Mouse (Mus musculus): ENCODE results near the gene Tsc2. TPM values are rescaled to one million over a fixed set of nuclear protein-coding genes. Genes with fewer than 3 reads are reported as not detected.

Gene Tsc2
- total and polyA plus RNA-seq, 3 experiments: 9.1 to 69.8 (median 35.2) TPM

DNA sequence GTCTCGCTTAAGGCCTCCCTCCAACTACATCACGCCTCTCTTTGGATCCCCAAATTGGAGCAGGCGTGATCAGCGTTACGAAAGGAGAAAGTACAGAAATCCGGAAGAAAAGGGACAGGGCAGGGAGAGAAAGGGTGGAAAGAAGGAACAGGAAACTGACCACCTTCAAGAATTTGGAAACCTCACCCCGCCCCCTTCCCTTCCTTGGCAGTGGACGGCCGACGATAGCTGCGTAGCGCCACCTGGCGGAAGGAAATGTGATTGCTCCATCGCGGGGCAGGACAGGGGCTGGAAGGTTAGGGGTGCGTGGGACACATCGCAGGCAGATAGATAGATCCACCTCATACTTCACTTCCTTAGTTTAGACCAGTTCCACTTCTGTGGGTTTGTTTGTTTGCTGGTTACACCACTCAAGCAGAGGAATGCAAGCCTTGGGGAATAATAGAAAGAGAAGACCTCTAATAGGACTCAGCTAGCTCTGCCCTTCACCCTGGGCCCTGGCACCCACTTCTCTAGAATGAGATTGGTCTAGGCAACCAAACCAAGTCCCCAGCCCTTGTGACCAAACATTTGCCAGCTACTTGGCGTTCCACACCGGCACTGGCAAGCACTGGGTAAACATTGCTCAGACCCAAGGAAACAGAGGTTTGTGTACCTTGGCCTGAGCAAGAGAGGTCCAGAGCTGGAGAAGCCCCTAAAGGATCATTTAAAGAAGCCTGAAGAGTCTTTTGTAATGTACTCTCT, 21.7 kb upstream of the Tsc2 start:
- peak; percentile 87 for DNase-seq (ENCODE audit: extremely low read depth)
- dilution Hi-C loops (cut with MboI; ENCODE audit: extremely low pct_ligation_motif_present, extremely low pct_unique_long_range_greater_than_20kb, low sequenced_read_pairs) (no loop called here), in situ Hi-C loops (cut with MboI; ENCODE audit: low pct_ligation_motif_present, low pct_unique_long_range_greater_than_20kb, low sequenced_read_pairs) (loop anchor here (5.0 kb wide), 1 partner anchor 57 kb away; no protein-coding TSS in a partner anchor)
- H3K9me3 ChIP-seq (replicated peaks; ENCODE audit: low read length): no peaks in the 10 kb centered on the region
- TF ChIP-seq GABPA (IDR thresholded peaks at IDR 0.05; ENCODE audit: insufficient replicate concordance, low read depth, low read length): no peak
- TF ChIP-seq POLR2AphosphoS2 (IDR thresholded peaks at IDR 0.05; ENCODE audit: low read depth, low read length): no peak
- TF ChIP-seq UBTF (IDR thresholded peaks at IDR 0.05; ENCODE audit: low read depth, low read length): no peak
- peak; percentile 40; the same call in 1 of the 2 replicates for TF ChIP-seq NRF1 (IDR thresholded peaks at IDR 0.05; ENCODE audit: low read depth, low read length)
- TF ChIP-seq CHD1 (IDR thresholded peaks at IDR 0.05; ENCODE audit: low read depth, low read length): no peak
- TF ChIP-seq NELFE (IDR thresholded peaks at IDR 0.05; ENCODE audit: low read depth, low read length): peak; percentile 64; the same call in 1 of the 2 replicates
- no peak for TF ChIP-seq MAX (IDR thresholded peaks at IDR 0.05; ENCODE audit: low read length)
- peak; percentile 46; the same call in 1 of the 2 replicates for TF ChIP-seq IRF4 (IDR thresholded peaks at IDR 0.05; ENCODE audit: low read depth, low read length)
- peak; percentile 53 to 95; a peak in 3 of 4 replicates for TF ChIP-seq CTCF (conservative IDR thresholded peaks at IDR 0.05 in 1 of 2, IDR thresholded peaks at IDR 0.05 in 1 of 2; ENCODE audit: low read depth in 2 of 2, low read length in 2 of 2)
- no peak for TF ChIP-seq TBP (conservative IDR thresholded peaks at IDR 0.05; ENCODE audit: low read depth, low read length)
- TF ChIP-seq POLR2A (IDR thresholded peaks at IDR 0.05; ENCODE audit: low read depth, low read length): 0 out of 2 replicates have a peak, but pooled peaks have one; percentile 24
- peak; percentile 84 for TF ChIP-seq RAD21 (IDR thresholded peaks at IDR 0.05; ENCODE audit: low read depth, low read length)
- TF ChIP-seq ZC3H11A (IDR thresholded peaks at IDR 0.05; ENCODE audit: low read depth, low read length): peak; percentile 14
- no peak for TF ChIP-seq ETS1 (conservative IDR thresholded peaks at IDR 0.05; ENCODE audit: low read depth, low read length)
- TF ChIP-seq SMC3 (IDR thresholded peaks at IDR 0.05; ENCODE audit: low read depth, low read length): peak; percentile 91
- TF ChIP-seq HCFC1 (IDR thresholded peaks at IDR 0.05; ENCODE audit: low read depth, low read length): peak; percentile 33
- TF ChIP-seq BHLHE40 (IDR thresholded peaks at IDR 0.05; ENCODE audit: low read depth, low read length): no peak
- peak; percentile 59 for TF ChIP-seq MEF2A (IDR thresholded peaks at IDR 0.05; ENCODE audit: borderline replicate concordance, low read depth, low read length)
- no peak for TF ChIP-seq JUN (IDR thresholded peaks at IDR 0.05; ENCODE audit: insufficient read depth, low read depth, low read length)
- TF ChIP-seq CHD2 (IDR thresholded peaks at IDR 0.05; ENCODE audit: low read length): peak; percentile 58; the same call in 1 of the 2 replicates
- TF ChIP-seq ZKSCAN1 (IDR thresholded peaks at IDR 0.05; ENCODE audit: borderline replicate concordance, low read depth, low read length): no peak
- no peak for TF ChIP-seq MXI1 (IDR thresholded peaks at IDR 0.05; ENCODE audit: low read depth, low read length)
- TF ChIP-seq MYC (IDR thresholded peaks at IDR 0.05; ENCODE audit: low read depth, low read length): peak; percentile 51; the same call in 1 of the 2 replicates
- no peak for TF ChIP-seq PAX5 (IDR thresholded peaks at IDR 0.05; ENCODE audit: low read length)
- peak; percentile 54; the same call in 1 of the 2 replicates for TF ChIP-seq TCF12 (IDR thresholded peaks at IDR 0.05; ENCODE audit: low read depth, low read length)
- peak; percentile 67 for TF ChIP-seq ELF1 (IDR thresholded peaks at IDR 0.05; ENCODE audit: low read depth, low read length)
- TF ChIP-seq MAZ (IDR thresholded peaks at IDR 0.05; ENCODE audit: low read depth, low read length): peak; percentile 87
- H3K79me2 ChIP-seq (replicated peaks; ENCODE audit: control insufficient read depth, extremely low read depth, insufficient read depth, poor library complexity, severe bottlenecking): no peaks in the 10 kb centered on the region
- H3K4me1 ChIP-seq (ENCODE audit: control insufficient read depth in 1 of 2, insufficient read depth in 2 of 2): peaks cover 7 to 27% of the 10 kb centered on the region in 2 experiments
- H3K27me3 ChIP-seq (replicated peaks): peaks cover 20% of the 10 kb centered on the region
- H3K4me3 ChIP-seq (replicated peaks in 1 of 3; ENCODE audit: low read depth in 2 of 3, low read length in 2 of 3, poor library complexity in 1 of 3): peak overlapping the region; percentile 23 to 45 (median 33)
- no peak overlapping the region for H3K27ac ChIP-seq (ENCODE audit: insufficient read depth, low read depth)
- no peaks in the 10 kb centered on the region for H3K36me3 ChIP-seq (replicated peaks in 1 of 2; ENCODE audit: control insufficient read depth in 1 of 2, insufficient read depth in 1 of 2, low read length in 1 of 2)
- H3K9ac ChIP-seq (ENCODE audit: insufficient read depth, low read depth): peak overlapping the region; percentile 16; the same call in 1 of the 2 replicates
- H3K4me2 ChIP-seq (ENCODE audit: insufficient read depth, low read depth, poor library complexity, severe bottlenecking): peak overlapping the region; percentile 80; the same call in 1 of the 2 replicates
